Mouse (Mus musculus): ENCODE results near the gene Qrich1. TPM values are rescaled to one million over a fixed set of nuclear protein-coding genes. Genes with fewer than 3 reads are reported as not detected.
A peak's percentile ranks its signal among the peaks of the same experiment; 100 is the strongest.

Gene Qrich1
- total RNA-seq (2021), result 100 to 1,000 TPM; 123 to 130 TPM
- long read RNA-seq, experiment 1, transcript Qrich1-202 (10 exons, 3,040 nt), result major isoform, 20 of 58 reads
- long read RNA-seq, experiment 1, partial matches to known transcripts, result 8 of 58 reads
- long read RNA-seq, experiment 1, other reads (novel, unspliced or antisense), result 30 of 58 reads
- long read RNA-seq, experiment 2, transcript Qrich1-202 (10 exons, 3,040 nt), result major isoform, 21 of 61 reads
- long read RNA-seq, experiment 2, partial matches to known transcripts, result 9 of 61 reads
- long read RNA-seq, experiment 2, other reads (novel, unspliced or antisense), result 30 of 61 reads

DNA sequence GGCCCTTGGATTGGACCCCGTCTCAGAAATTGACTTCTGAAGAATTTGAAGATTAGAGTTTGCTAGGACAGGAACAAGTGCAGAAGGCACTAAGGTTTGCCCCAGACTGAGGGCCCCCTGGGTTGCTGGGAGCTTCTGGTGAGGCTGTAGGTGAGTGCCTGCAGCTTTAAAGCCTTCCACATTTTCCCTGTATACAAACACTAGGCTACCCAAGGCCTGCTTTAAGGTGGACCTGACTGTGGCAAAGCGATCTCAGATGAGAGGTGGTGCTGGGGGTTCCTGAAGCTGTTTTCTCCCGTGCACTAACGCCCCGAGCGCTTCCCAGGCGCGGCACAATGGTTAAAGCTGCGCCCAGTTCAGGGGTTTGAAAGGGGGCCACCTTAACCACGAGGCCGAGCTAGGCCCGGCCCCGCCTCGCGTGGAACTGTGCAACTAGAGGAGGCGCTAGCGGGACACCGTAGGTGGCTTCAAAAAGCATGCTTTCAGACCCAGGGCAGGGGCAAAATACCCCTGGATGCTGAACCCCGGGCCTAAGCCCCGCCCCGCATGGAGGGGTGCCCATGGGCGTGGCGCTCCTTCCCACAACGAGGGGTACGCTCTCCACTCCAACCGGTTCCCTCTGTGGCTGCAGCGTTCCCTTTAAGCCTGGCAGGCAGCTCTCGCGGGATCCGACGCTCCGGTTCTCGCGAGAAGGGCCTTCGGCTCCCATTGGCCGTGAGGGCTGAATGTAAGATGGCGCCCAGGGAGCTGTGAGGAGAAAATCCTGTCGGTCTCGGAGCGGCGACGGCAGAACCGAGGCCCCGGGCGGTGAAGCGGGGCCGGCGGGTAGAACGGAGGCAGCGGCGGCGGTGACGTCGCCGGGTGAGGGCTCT, at the start of gene Qrich1:
Gene Qrich1, plus strand, starts transcription at position 427 of the 872 bp plus-strand sequence.
- peak; percentile 97 for DNase-seq (ENCODE audit: low spot score in 2 of 2)

DNA sequence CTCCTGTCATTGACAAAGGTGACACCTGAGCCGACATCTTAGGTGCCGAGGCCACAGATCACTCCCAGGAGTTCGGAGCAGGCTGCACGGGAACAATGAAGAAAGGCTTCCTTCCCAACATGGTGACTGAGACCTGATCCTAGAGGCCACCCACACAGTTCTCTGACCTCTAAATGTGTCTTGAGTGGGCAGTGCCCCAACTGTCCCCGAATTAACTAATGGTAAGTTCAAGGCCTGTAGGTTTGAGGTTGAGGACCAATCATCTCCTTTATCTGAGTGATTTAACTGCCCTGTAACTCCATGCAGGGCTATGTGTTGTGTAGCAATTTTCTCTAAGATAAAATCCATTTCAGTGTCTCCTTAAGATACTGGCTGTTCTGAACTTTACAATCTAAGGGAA, 47.2 kb upstream of the Qrich1 start:
- DNase-seq (ENCODE audit: low spot score in 2 of 2), result no peak

DNA sequence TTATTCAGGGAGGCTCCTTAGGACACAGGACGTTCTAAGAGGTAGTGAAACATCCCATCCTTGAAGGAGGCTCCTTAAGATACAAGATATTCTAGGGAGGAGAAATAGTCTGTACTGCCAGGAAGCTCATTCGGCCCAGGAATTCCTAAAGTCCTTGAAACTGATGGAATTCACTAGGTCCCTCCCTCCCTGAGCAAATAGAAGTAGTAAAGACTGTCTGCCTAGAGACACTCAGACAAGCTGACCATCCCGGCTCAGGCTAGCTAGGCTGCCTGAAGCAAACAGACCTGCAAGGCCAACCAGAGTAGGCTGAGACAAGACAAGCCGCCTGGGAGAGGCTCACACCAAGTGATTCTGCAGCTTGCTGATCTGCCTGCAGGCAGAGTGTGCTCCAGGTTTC, 46.8 kb upstream of the Qrich1 start:
- no peak for DNase-seq (ENCODE audit: low spot score in 2 of 2)

DNA sequence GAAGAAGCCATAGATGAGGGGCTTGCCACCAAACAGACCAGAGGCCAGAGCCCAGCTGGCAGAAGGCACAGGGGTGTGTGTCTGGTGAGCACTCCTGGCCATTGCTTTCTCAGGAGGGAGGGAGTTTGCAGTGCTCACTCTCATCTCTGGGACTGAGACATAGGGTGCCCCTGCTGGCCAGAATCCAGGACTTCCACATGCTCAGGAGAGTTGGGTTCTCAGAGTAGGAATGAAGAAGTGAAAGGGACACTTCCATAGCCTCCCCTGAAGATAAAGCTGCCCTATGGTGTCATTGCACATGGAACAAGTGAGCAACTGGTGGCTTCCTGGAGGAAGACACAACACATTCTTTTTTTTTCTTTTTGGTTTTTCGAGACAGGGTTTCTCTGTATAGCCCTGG, 42.1 kb upstream of the Qrich1 start:
- DNase-seq (ENCODE audit: low spot score in 2 of 2), result no peak

DNA sequence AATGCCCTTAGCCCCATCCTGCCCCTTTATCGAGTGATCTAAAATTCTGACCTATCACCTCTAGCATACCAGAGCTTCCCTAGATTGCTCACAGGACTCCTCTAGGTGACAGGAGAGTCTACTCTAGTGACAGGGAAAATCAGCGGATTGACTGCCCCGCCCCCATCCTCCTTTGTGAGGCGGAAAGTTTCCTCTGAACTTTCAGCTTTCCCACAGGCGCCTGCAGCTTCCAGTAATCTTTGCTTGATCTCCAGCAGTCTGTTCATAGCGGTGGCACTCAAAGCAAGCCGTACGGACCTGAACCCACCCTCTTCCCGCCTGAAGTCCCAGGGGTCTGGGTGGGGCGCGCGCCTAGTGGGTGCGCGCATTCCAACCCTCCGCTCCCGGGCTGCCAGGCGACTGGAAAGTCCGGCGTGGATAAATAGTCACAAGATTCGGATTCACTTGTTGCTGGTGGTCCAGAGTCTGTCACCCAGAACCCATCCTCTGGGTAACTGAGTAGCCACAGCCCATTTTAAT, 37.9 kb upstream of the Qrich1 start:
- peak; percentile 47 to 50 for DNase-seq (ENCODE audit: low spot score in 2 of 2)

DNA sequence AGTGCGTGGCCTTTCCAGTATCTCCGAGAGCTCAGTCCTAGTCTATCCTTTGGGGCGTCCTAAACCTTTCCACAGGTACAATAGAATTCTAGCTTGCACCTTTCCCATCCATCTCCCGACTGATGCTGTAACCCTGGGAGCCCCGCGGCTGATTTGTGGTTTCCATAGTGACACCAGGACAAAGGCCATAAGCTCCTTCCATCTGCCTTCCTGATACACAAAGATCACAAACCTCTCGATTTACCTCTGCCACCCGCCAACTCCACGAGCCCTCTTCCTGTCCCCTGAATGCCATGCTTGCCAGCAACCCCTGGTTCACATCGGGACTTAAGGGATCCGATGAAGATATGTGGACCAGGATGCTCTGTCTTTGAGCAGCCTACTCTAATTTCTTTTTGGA, 37.4 kb upstream of the Qrich1 start:
- DNase-seq (ENCODE audit: low spot score in 2 of 2), result no peak

DNA sequence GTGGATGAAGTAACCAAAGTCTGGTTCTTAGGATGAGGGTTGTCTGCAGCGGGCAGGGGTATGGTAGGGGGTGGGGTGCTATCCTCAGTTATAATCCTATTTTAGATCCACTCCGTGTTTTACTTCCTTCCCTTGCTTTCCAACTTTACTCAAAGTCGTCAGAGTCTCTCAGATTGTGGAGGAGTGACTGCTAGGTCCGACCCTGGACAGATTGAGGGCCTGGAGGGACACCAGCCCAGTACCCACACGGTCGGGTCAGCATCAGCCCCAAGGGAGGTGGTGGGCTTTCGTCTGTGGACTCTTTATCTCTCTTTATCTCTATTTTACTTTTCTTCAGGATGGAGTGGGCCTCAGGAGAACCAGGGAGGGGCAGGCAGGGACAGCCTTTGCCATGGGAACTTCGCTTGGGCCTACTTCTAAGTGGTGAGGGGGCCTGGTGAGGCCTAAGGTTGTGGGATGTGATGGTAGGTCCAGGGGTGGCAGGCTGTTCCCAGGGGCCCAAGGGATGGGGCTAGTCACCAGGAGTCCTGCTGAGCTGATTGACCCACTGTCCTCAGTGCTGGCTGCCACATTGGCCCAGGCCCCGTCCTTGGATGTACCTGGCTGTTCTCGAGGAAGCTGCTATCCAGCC, 36.8 kb upstream of the Qrich1 start, which contains the start of gene Lamb2:
Gene Lamb2, plus strand, starts transcription at position 16 of the 631 bp plus-strand sequence.
- DNase-seq (ENCODE audit: low spot score in 2 of 2), result peak in 1 of 2 experiments; percentile 45

DNA sequence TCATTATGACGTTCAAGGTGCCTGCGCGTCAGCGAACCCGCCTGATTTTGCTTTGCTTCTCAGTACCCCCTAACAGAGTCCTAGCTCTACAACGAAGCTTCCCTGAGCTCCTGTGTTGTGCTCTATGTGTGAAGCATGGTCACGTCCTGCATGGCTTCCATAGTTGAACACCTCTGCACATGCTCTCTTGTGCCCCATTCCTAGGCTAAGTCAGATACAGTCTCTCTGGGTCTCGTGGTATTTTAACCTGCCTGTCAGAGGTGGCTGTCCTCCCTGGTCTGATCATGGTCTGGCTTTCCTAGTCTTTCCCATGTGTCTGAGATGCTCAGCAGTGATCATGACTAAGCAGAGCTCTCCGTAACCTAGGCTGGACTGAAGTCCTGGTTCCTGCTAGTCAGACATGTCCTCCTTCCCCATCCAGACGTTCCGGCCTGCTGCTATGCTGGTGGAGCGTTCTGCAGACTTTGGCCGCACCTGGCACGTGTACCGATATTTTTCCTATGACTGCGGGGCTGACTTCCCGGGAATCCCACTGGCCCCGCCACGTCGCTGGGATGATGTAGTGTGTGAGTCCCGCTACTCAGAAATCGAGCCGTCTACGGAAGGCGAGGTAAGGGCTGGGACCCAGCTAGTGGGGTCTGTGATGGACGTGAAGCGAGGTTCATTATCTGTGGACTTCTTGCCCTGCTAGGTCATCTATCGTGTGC, 35.6 kb upstream of the Qrich1 start:
- no peak for DNase-seq (ENCODE audit: low spot score in 2 of 2)

DNA sequence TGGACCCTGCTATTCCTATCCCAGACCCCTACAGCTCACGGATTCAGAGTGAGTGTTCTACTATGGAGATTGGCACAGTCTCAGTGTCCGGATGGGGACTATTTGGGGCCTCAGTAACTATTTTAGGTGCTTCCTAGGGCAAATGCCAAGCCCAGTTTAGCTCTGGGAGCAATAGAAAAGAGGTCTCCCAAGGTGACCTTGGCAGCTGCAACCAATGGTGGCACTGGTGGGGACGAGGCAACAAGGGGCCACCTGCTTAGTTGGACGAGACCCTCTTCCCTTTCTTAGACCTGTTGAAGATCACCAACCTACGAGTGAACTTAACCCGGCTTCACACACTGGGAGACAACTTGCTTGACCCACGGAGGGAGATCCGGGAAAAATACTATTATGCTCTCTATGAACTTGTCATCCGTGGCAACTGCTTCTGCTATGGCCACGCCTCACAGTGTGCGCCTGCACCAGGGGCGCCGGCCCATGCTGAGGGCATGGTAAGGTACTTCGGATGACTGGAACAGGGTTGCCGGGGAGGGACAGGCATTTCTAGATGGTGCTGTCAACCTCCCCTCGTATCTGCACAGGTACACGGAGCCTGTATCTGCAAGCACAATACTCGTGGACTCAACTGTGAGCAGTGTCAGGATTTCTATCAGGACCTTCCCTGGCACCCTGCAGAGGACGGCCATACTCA, 34.9 kb upstream of the Qrich1 start:
- DNase-seq (ENCODE audit: low spot score in 2 of 2), result no peak

DNA sequence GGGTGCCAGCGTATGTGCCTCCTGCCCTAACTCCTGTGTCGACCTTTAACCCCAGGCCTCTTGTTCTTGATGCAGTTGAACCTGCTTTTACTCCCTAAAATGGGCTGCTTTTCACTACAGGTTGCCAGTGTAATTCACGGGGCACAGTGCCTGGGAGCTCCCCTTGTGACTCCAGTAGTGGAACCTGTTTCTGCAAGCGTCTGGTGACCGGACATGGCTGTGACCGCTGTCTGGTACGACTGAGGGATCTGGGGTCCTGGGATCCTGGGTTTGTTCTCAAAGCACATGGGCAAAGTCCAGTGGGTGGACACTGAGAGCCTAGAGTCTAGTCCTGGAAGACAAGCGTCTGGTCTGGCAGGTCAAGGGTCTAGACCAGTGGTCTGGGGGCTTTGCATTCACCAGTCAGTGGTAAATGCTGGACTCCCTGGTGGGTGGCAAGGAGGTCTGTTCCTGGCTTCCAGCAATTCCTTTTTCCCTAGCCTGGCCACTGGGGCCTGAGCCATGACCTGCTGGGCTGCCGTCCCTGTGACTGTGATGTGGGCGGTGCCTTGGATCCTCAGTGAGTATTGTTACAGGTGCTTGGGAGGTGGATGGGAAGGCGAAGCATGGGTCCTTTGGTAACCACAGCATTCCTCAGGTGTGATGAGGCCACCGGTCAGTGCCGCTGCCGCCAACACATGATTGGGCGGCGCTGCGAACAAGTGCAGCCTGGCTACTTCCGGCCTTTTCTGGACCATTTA, 33.4 kb upstream of the Qrich1 start:
- DNase-seq (ENCODE audit: low spot score in 2 of 2), result no peak

DNA sequence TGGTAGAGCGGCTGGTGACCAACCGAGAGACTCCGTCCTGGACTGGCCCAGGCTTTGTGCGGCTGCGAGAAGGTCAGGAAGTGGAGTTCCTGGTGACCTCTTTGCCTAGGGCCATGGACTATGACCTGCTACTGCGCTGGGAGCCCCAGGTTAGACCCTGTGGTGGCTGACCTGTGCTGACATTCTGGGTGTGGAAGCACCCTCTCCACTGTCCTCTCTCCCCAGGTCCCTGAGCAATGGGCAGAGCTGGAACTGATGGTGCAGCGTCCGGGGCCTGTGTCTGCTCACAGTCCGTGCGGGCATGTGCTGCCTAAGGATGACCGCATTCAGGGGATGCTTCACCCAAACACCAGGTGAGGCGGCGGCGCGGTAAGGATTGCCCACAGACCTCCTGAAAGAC, 32.6 kb upstream of the Qrich1 start:
- DNase-seq (ENCODE audit: low spot score in 2 of 2), result no peak

DNA sequence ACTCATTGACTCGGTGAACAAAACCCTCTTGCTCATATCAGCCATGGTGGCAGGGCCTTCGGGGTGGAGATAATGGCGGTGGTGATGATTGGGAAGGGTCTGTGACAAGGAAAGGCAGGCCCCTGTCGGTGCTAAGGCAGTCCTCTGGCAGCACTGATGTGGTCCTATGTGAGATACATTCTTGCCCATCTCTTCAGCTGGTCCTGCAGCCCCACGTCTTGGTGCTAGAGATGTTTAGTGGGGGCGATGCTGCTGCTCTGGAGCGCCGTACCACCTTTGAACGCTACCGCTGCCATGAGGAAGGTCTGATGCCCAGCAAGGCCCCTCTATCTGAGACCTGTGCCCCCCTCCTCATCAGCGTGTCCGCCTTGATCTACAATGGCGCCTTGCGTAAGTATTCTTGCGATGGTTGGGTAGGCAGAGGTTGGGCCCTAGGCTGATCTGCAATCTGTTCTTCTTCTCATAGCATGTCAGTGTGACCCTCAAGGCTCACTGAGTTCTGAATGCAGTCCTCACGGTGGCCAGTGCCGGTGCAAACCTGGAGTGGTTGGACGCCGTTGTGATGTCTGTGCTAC, 31.2 kb upstream of the Qrich1 start:
- no peak for DNase-seq (ENCODE audit: low spot score in 2 of 2)

DNA sequence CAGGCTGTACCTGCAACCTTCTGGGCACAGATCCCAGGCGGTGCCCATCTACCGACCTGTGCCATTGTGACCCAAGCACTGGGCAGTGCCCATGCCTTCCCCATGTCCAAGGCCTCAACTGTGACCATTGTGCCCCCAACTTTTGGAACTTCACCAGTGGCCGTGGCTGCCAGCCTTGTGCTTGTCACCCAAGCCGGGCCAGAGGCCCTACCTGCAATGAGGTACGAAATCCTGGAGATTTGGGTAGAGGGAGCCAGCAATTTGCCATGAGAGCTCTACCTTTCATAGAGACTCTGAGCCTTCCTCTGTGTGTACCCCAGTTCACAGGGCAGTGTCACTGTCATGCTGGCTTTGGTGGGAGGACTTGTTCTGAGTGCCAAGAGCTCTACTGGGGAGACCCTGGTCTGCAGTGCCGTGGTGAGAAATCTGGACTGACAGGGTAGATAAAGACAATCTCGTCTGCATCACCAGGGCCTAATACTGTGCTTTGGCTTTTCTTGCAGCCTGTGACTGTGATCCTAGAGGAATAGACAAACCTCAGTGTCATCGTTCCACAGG, 29.6 kb upstream of the Qrich1 start:
- no peak for DNase-seq (ENCODE audit: low spot score in 2 of 2)

DNA sequence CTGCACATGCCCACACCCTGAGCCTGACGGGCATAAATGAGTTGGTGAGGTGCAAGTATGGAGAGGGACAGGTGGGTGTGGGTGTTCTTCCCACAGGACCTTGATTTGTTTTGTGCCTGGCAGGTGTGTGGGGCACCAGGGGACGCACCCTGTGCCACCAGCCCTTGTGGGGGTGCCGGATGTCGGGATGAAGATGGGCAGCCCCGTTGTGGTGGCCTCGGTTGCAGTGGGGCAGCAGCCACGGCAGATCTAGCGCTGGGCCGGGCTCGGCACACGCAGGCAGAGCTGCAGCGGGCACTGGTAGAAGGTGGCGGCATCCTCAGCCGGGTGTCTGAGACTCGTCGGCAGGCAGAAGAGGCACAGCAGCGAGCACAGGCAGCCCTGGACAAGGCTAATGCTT, 28.2 kb upstream of the Qrich1 start:
- DNase-seq (ENCODE audit: low spot score in 2 of 2), result no peak

DNA sequence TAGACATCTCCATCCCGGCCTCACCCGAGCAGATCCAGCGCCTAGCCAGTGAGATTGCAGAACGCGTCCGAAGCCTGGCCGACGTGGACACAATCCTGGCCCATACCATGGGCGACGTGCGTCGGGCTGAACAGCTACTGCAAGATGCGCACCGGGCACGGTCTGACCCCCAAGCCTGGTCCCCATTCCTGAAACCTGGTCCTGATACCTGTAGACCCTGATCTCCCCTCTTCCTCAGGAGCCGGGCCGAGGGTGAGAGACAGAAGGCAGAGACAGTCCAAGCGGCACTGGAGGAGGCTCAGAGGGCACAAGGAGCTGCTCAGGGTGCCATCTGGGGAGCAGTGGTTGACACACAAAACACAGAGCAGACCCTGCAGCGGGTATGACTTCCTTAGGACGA, 27.4 kb upstream of the Qrich1 start:
- DNase-seq (ENCODE audit: low spot score in 2 of 2), result no peak

DNA sequence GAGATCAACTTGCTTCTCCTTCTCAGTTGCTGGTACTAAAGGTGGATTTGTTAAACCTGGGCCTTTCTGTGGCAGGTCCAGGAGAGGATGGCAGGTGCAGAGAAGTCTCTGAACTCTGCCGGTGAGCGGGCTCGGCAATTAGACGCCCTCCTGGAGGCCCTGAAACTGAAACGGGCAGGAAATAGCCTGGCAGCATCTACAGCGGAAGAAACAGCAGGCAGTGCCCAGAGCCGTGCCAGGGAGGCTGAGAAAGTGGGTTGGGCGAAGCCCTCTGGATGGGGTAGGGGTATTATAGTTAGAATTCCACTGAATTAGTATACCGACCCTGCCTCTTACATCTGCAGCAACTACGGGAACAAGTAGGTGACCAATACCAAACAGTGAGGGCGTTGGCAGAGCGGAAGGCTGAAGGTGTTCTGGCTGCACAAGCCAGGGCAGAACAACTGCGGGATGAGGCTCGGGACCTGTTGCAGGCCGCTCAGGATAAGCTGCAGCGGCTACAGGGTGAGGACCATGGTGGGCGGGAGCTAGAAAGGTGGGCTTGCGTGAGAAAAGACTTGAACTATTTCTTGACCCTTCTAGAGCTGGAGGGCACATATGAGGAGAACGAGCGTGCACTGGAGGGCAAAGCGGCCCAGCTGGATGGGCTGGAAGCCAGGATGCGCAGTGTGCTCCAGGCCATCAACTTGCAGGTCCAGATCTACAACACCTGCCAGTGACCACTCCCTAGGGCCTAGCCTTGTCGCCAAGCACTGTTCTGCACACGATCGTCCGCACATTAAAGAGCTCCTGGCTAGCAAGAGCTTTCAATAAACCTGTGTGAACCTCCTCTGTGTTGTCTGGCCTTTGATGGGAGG, 26.7 kb upstream of the Qrich1 start:
- peak in 1 of 2 experiments; percentile 28 for DNase-seq (ENCODE audit: low spot score in 2 of 2)

DNA sequence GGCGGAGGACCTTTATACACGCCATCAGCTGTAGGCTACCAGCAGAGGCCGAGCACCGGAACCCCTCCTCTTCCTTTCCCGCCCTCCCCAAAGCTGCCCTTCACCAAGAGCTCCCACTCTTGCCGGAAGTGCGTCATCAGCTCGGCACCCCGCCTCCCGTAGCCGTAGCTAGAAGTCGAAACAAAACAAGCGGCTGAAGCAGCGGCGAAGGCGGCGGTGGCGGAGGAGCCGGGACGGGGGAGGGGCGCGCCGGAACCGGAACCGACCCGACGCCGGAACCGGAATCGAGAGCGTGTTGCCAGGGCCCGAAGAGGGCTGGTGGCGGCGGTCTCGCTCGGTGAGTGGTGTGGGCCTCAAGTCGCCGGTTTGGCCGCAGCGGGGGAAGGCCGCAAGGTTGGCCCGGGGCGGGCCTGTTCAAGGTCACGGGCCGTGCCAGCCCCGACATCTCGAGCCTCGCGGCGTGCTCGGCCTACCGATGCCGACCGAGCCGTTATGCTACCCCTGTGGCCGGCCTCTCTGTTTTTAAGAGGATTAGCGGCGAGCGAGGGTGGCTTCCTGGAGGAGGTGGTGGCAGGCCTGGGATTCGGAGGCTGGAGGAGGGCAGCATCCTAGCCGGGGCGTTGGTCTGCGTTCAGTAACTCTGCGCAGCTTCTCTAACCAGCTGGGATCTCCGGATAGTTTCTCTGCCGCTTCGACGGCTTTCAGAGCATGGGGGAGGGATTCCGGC, 25.9 kb upstream of the Qrich1 start, which contains the start of gene Usp19:
Gene Usp19, plus strand, starts transcription at position 44 of the 727 bp plus-strand sequence.
- peak; percentile 93 to 96 for DNase-seq (ENCODE audit: low spot score in 2 of 2)

DNA sequence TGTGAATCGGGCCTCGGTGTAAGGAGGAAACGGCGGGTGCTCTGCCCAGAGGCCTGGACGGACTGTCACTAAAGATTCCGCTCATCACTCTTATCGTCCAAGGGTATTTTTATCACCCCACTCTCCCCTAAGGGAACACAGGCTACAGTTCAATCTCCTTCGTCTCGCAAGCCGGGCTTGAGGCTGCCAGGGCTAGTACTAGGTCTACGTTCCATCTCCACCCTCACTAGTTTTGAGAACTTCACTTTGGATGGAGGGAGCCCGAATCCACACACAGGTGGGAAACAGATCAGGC, 25.4 kb upstream of the Qrich1 start:
- DNase-seq (ENCODE audit: low spot score in 2 of 2), result no peak
